Mouse (Mus musculus) midbrain, embryonic 10.5 days (tissue): ENCODE data around the gene Tmem259. TPM values are rescaled to one million over a fixed set of nuclear protein-coding genes. Genes with fewer than 3 reads are reported as not detected.

Experiments
- DNase-seq: peaks from one replicate; pipeline ENCODE4 v3.0.0-alpha.2; 2017; ENCODE audit warnings: low spot score
- H3K27ac ChIP-seq: fragments of 300-500 bp; sonication (generic); replicated peaks from 2 replicates; pipeline ENCODE4 v1.5.1; 2016; ENCODE audit warnings: mild to moderate bottlenecking
- H3K27me3 ChIP-seq: fragments of 300-500 bp; sonication (generic); 2 replicates; pipeline ENCODE4 v1.6.1; 2016; ENCODE audit warnings: low read depth, mild to moderate bottlenecking; ENCODE audit not compliant: poor library complexity, severe bottlenecking
- H3K36me3 ChIP-seq: fragments of 300-500 bp; sonication (generic); 2 replicates; pipeline ENCODE4 v1.6.1; 2016; ENCODE audit warnings: mild to moderate bottlenecking, moderate library complexity
- H3K4me1 ChIP-seq: fragments of 300-500 bp; sonication (generic); 2 replicates; pipeline ENCODE4 v1.6.1; 2016
- H3K4me3 ChIP-seq: fragments of 300-500 bp; sonication (generic); 2 replicates; pipeline ENCODE4 v1.5.1; 2016; ENCODE audit warnings: mild to moderate bottlenecking, moderate library complexity
- H3K9me3 ChIP-seq: fragments of 300-500 bp; sonication (generic); replicated peaks from 2 replicates; pipeline ENCODE4 v1.6.1; 2016; ENCODE audit warnings: mild to moderate bottlenecking
- WGBS: fragments of 180-500 bp; shearing (Covaris S2); methylation state at CpG from one replicate; pipeline ENCODE4 v1.1.7; 2016; 5-methylcytosine and 5-hydroxymethylcytosine counted together
- polyA plus RNA-seq: library from polyadenylated mRNA; unstranded; fragments of >200 nt; fragmentation: Nextera tagmentation; extraction: Ambion mirVana; gene quantifications from 2 replicates; pipeline ENCODE4 v1.2.1, GENCODE M21; 2016

Tmem259 gene
- polyA plus RNA-seq, 1 experiment from 2014 or later = 11.0 TPM

DNA sequence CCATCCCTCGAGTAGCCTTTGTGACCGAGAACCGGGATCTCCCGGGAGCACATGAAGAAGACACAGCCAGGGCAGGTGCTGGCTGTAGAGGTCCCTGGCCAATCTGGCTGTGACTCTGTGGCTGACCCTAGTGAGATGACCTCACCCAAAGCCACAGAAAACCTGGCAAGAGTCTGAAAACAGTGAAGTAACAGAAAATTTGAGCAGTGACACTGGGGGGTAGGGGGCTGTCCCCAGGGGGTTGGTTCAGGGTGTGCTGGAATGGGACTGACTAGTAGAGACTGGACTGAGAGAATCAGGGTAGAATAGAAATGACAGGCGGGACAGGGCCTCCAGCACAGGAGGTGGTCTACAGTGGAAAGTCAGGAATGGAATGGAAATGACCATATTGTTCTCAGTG, 925 bp downstream of the Tmem259 start:
- 85% methylated on average over 5 of the region's 5 CpGs for WGBS

DNA sequence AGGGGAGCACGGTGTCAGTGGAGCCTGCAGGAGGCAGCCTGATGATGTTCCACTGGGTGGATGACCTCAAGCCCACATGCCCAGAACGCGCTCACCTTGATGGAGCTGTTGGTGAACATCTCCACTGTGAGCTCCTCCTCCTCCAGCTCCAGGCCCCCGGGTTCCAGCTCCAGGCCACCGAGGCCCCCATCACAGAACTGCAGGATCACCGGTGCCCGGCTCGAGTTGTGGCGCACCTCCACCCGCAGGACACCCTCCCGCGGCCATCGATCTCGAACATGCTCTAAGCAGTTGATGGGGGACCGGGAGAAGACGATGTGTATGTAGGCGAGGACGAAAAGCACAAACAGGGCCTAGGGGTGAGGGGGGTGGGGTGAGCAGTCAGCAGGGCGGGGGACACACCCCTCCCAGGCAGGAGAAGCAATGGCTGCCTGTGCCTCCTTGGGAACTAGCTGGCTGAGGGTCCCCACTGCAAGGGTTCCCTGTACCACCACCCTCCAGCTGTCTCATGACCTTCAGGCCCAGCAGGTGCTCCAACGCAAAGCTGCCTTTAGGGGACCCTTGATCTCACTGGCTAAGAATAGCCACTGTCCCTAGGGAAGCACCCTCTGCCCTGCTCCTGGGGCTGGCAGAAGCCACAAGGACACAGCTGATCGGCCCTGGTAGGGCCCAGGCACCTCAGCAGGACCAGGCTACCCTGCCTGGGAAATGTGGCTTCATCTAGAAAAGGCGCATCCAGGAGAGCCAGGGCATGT, 4.6 kb downstream of the Tmem259 start:
- no peak for DNase-seq
- Histone ChIP-seq H3K27me3 (peaks cover 25% of the 10 kb centered on the region), H3K4me3 (peak overlapping the region; percentile 5; the same call in 1 of the 2 replicates), H3K36me3 (peaks cover 69% of the 10 kb centered on the region), H3K4me1 (peaks cover 28% of the 10 kb centered on the region), H3K9me3 (0 out of 2 replicates have a peak, but pooled peaks cover 8% of the 10 kb centered on the region), H3K27ac (no peak overlapping the region)
- 94% methylated on average over 22 of the region's 22 CpGs for WGBS

More for the DNA sequence above, 925 bp downstream of the Tmem259 start:
- no peak for DNase-seq
- peaks cover 50% of the 10 kb centered on the region for H3K4me1 ChIP-seq
- peaks cover 34% of the 10 kb centered on the region for H3K36me3 ChIP-seq
- peak overlapping the region; percentile 81 for H3K4me3 ChIP-seq
- H3K9me3 ChIP-seq = no peaks in the 10 kb centered on the region
- peak overlapping the region; percentile 91 for H3K27ac ChIP-seq
- H3K27me3 ChIP-seq = peaks cover 23% of the 10 kb centered on the region

DNA sequence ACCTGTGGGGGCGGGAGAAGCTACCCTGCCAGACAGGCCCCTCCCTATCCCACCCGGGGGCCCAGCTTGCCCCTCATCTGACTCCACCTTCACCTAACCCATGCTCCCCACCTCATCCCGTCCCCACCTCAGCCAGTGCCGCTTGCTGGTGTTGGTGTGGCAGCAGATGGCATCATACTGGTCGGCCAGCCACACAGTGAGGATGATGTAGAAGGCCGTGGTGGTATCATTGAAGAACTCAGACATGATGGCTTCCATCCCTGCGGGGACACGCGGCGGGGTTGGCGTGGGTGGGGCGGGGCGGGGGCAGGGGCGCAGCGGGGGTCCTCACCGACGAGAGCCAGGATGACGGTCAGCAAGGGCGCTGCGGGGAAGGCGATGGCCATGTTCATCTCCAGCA, 6.1 kb downstream of the Tmem259 start:
- peaks cover 79% of the 10 kb centered on the region for H3K36me3 ChIP-seq
- 0 out of 2 replicates have a peak, but pooled peaks cover 8% of the 10 kb centered on the region for H3K9me3 ChIP-seq
- peaks cover 35% of the 10 kb centered on the region for H3K27me3 ChIP-seq
- 95% methylated on average over 21 of the region's 21 CpGs for WGBS
- peaks cover 21% of the 10 kb centered on the region for H3K4me1 ChIP-seq
- H3K4me3 ChIP-seq = 0 out of 2 replicates have a peak overlapping the region, but pooled peaks have one; percentile 20
- H3K27ac ChIP-seq = no peak overlapping the region
- DNase-seq = no peak

DNA sequence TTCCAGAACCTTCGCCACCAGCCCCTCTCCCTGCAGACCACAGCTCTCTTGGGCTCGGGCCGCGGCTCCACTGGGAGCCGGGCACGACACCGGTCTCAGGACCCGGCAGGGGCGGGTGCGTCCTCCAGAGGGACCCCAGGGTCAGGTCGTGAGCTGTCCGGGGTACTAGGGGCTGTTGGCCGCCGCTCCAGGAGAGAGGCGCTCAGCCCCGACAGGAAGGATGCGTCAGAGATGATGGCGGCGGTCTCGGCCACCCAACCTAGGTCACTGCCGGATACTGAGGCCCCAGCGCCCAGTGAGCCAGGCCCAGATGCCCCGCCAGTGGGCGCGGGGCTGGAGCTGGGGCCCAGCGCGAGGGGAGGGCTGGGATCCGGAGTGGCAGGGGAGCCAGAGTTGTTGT, 6.8 kb downstream of the Tmem259 start:
- Histone ChIP-seq H3K27me3 (peaks cover 43% of the 10 kb centered on the region), H3K27ac (no peak overlapping the region), H3K4me3 (peak overlapping the region; percentile 20; the same call in 1 of the 2 replicates), H3K36me3 (peaks cover 76% of the 10 kb centered on the region), H3K9me3 (0 out of 2 replicates have a peak, but pooled peaks cover 8% of the 10 kb centered on the region), H3K4me1 (peaks cover 14% of the 10 kb centered on the region)
- WGBS = 77% methylated on average over 28 of the region's 28 CpGs
- no peak for DNase-seq

DNA sequence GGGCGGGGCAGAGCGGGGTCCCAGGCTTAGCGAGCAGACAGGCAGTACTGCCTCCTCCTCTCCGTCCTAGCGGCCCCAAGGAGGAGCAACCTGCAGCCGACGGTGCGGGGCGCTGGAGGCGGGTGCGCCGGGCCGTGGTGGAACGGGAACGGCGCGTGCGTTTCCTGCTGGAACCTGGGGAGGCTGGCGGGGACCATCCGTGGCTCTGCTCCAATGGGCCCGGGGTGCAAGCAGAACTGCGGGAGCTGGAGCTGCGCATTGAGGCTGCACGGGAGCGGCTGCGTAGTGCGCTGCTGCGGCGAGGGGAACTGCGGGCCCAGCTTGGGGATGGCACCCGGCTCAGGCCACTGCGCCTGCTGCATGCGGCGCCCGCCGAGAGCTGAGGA, 7.4 kb downstream of the Tmem259 start:
- peaks cover 49% of the 10 kb centered on the region for H3K27me3 ChIP-seq
- peak overlapping the region; percentile 22; the same call in 1 of the 2 replicates for H3K4me3 ChIP-seq
- 68% methylated on average over 36 of the region's 36 CpGs for WGBS
- 0 out of 2 replicates have a peak, but pooled peaks cover 8% of the 10 kb centered on the region for H3K9me3 ChIP-seq
- H3K36me3 ChIP-seq = peaks cover 72% of the 10 kb centered on the region
- H3K27ac ChIP-seq = no peak overlapping the region
- peaks cover 11% of the 10 kb centered on the region; the same call in 1 of the 2 replicates for H3K4me1 ChIP-seq
- DNase-seq = no peak

DNA sequence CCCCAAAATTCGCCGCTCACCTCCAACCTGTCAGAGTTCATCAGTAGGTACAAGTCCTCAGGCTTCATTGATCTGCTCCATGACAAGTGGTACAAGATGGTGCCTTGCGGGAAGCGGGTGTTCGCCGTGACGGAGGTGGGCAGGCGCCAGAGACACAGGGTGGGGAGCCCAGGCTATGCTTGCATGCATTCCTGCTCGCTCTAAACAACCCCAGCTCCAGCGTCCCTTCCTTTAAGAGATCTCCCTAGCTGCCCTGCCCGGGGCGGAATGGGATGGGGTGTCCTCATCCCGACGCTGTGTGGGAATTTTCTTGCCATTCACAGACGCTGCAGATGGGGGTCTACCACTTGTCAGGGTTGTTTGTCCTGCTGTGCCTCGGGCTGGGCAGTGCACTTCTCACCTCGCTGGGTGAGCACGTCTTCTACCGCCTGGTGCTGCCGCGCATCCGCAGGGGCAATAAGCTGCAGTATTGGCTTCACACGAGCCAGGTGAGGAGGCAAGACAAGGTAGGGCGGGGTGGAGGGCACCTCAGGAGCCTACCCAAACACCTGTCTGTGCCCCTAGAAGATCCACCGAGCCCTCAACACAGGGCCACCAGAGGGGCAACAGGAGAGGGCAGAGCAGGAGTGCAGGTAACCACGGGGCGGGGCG, 7.9 kb downstream of the Tmem259 start:
- H3K4me3 ChIP-seq = peak overlapping the region; percentile 22; the same call in 1 of the 2 replicates
- H3K27me3 ChIP-seq = peaks cover 54% of the 10 kb centered on the region
- no peak overlapping the region for H3K27ac ChIP-seq
- no peak for DNase-seq
- 0 out of 2 replicates have a peak, but pooled peaks cover 8% of the 10 kb centered on the region for H3K9me3 ChIP-seq
- 83% methylated on average over 28 of the region's 28 CpGs for WGBS
- H3K36me3 ChIP-seq = peaks cover 67% of the 10 kb centered on the region
- H3K4me1 ChIP-seq = peaks cover 10% of the 10 kb centered on the region

DNA sequence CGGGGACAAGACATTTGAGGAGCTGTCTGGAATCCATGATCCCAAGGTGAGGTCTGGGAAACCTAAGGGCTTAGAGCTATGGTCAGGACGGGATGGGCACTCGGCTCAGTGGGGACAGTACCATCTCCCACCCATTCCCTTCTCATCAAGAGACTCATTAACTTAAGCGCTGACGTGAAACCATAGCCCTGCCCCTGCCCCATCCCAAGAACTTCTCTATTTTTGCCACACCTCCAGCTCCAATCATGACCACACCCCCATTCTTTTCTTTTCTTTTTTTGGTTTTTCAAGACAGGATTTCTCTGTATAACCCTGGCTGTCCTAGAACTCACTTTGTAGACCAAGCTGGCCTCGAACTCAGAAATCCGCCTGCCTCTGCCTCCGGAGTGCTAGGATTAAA, 9.5 kb downstream of the Tmem259 start:
- Histone ChIP-seq H3K4me1 (peaks cover 15% of the 10 kb centered on the region), H3K9me3 (0 out of 2 replicates have a peak, but pooled peaks cover 8% of the 10 kb centered on the region), H3K27ac (no peak overlapping the region), H3K4me3 (no peak overlapping the region), H3K36me3 (peaks cover 60% of the 10 kb centered on the region), H3K27me3 (peaks cover 69% of the 10 kb centered on the region)
- DNase-seq = no peak
- 92% methylated on average over 8 of the region's 8 CpGs for WGBS

DNA sequence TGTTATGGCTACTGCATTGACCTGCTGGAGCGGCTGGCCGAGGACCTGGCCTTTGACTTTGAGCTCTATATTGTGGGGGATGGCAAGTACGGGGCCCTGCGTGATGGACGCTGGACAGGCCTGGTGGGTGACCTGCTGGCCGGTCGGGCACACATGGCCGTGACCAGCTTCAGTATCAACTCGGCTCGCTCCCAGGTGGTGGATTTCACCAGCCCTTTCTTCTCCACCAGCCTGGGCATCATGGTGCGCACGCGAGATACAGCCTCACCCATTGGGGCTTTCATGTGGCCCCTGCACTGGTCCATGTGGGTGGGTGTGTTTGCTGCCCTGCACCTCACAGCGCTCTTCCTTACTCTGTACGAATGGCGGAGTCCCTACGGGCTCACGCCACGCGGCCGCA, 10.0 kb downstream of the Tmem259 start:
- H3K36me3 ChIP-seq = peaks cover 54% of the 10 kb centered on the region
- no peak overlapping the region for H3K27ac ChIP-seq
- H3K9me3 ChIP-seq = 0 out of 2 replicates have a peak, but pooled peaks cover 8% of the 10 kb centered on the region
- DNase-seq = no peak
- no peak overlapping the region; the same call in 1 of the 2 replicates for H3K4me3 ChIP-seq
- peaks cover 13% of the 10 kb centered on the region for H3K4me1 ChIP-seq
- peaks cover 75% of the 10 kb centered on the region for H3K27me3 ChIP-seq
- WGBS = 92% methylated on average over 21 of the region's 21 CpGs

DNA sequence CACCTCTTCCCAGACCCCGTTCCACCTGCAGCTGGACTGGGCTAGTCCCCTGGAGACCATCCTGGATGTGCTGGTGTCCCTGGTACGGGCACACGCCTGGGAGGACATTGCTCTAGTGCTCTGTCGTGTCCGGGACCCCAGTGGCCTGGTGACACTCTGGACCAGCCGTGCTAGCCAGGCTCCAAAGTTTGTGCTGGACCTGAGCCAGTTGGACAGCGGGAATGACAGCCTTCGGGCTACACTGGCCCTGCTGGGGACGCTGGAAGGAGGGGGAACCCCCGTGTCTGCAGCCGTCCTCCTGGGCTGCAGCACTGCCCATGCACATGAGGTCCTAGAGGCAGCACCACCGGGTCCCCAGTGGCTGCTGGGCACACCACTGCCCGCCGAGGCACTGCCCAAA, 11.3 kb downstream of the Tmem259 start:
- Histone ChIP-seq H3K4me3 (no peak overlapping the region), H3K4me1 (peaks cover 13% of the 10 kb centered on the region), H3K9me3 (0 out of 2 replicates have a peak, but pooled peaks cover 8% of the 10 kb centered on the region), H3K27me3 (peaks cover 83% of the 10 kb centered on the region), H3K36me3 (peaks cover 51% of the 10 kb centered on the region), H3K27ac (no peak overlapping the region)
- WGBS = 83% methylated on average over 14 of the region's 14 CpGs
- no peak for DNase-seq

DNA sequence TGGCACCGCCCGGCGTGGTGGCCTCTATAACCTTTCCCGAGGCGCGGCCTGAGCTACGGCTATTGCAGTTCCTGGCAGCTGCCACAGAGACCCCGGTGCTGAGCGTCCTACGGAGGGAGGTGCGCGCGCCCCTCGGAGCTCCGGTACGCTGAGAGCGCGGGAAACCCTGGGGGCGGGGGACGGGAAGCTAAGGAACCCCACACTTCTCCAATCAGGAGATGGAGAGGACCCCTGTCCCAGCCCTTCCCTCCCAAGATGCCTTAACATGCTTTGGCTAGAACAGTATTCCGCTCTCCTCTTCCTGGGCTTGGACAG, 13.0 kb downstream of the Tmem259 start:
- 4% methylated on average over 21 of the region's 21 CpGs for WGBS
- Histone ChIP-seq H3K27ac (peak overlapping the region; percentile 52; the same call in 1 of the 2 replicates), H3K27me3 (peaks cover 69% of the 10 kb centered on the region), H3K4me1 (peaks cover 13% of the 10 kb centered on the region), H3K4me3 (peak overlapping the region; percentile 53), H3K36me3 (peaks cover 51% of the 10 kb centered on the region), H3K9me3 (no peaks in the 10 kb centered on the region)
- DNase-seq = peak; percentile 42

DNA sequence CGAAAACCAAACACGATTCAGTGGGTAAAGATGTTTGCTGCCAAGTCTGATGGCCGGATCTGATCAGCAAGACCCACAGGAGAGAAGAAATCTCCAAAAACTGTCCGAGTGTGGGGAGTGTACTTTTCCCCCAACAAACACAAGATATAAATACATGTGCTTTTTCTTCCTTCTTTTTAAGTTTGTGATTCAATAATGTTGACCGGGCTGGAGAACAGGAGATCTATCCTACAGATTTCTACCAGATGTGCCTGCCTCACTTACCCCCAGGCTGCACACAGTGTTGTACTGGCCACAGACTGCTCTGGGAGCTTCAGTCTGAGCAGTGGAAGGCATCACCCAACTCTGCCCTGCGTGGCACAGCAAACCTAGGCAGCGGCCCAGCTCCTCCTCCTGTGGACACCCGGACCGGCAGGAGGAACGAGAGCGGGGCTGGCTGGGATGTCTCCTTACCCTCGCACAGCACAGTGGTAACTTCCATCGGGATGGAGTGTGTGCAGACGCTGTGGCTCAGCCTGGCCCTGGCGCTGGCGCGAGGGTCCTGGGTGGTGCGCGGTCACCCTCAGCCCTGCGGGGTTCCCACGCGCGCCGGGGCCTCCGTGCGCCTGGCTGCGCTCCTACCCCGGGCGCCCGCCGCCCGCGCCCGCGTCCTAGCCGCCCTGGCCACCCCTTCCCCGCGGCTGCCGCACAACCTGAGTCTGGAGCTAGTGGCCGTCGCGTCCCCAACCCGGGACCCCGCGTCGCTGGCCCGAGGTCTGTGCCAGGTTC, 13.5 kb downstream of the Tmem259 start, which contains the start of gene Grin3b:
Gene Grin3b, plus strand, starts transcription at position 301 of the 768 bp plus-strand sequence.
- Histone ChIP-seq H3K36me3 (peaks cover 51% of the 10 kb centered on the region), H3K27me3 (peaks cover 67% of the 10 kb centered on the region), H3K27ac (peak within 1 kb of the TSS; percentile 52; the same call in 1 of the 2 replicates), H3K9me3 (no peaks in the 10 kb centered on the region), H3K4me1 (peaks cover 13% of the 10 kb centered on the region), H3K4me3 (peak within 1 kb of the TSS; percentile 53)
- 9% methylated on average over 47 of the region's 47 CpGs for WGBS
- no peak for DNase-seq

DNA sequence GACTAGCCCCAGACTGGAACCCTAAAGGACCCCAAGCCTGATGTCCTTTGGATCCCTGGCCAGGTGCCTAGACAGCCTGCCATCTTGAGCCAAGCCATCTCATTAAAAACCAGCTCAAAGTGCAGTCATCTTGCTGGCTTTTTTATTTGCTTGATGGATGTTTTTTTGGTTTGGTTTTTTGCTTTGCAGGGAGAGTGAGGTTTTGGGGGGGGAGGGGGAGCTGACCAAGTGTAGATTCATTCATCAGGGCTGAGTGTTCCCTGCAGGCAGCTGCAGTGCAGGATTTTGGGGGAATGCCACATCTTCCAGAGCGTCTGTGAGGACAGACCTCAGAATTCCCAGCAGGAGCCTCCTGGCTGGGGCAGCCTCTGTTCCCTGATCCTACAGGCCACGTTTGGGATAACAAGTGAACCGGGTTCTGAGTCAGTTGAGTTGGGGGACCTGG, 15.0 kb downstream of the Tmem259 start:
- peaks cover 53% of the 10 kb centered on the region for H3K36me3 ChIP-seq
- H3K9me3 ChIP-seq = no peaks in the 10 kb centered on the region
- H3K4me1 ChIP-seq = peaks cover 13% of the 10 kb centered on the region
- no peak overlapping the region for H3K27ac ChIP-seq
- peaks cover 63% of the 10 kb centered on the region for H3K27me3 ChIP-seq
- 19% methylated on average over 3 of the region's 3 CpGs for WGBS
- DNase-seq = no peak
- no peak overlapping the region for H3K4me3 ChIP-seq
